Mouse (Mus musculus): Measurements from ENCODE around the gene Gm10375.
"Not testable (repeated sequence)": the region's sequence is repeated elsewhere in the genome, so short reads cannot be mapped to it uniquely, and the experiment has no call there.

Gene Gm10375

DNA sequence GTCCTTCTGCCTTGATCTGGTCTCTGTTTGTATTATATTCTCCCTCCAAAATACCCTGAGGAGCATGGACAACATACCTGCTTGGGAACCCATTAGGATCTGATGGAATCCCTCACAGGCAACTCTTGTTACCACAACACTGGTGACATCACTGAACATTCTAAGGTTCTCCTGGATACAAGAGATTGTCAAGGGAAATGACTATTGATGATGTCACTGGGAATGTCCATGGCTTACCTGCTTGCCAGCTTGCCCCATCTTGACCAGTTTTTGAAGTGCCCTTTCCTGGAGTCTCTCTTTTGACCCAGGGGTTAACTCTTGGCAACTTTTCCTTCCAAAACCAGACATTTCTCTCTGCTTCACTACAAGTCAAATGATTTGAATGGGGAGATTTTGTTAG lies at the start of gene Gm10375:
Gene Gm10375, minus strand, starts transcription at position 101 of the 400 bp plus-strand sequence.
- DNase-seq (ENCODE audit: low spot score in 2 of 2): not testable (repeated sequence)

GRCm38 (mm10) chr14:43579046-43579445 lies 28.8 kb downstream of the Gm10375 start, which contains the start of gene Gm17654:
TSS of gene Gm17654 (minus strand) at chr14:43579146.
- DNase-seq (ENCODE audit: low spot score in 2 of 2): not testable (repeated sequence)

DNA sequence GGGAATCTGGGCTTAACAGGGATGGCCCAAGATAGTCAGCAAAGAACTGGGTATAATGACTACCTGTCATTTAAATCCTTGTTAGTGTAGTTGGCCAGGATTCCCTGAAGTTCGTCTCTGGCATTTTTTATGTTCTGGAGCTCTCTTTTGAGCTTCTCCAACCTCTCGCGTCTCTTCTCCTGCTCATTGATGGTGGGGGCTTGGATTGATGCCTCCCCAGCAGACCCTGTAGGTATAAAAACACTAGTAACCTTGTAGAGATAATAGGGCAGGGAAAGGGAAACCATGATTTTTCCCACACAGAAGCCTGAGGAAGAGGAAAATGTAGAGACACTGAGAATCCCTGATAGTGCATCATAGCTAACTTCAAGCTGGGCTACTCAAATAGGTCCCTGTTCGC lies 29.8 kb downstream of the Gm10375 start:
- DNase-seq (ENCODE audit: low spot score in 2 of 2): not testable (repeated sequence)

All from urinary bladder, adult 18-20 months (tissue).